Mouse (Mus musculus) bone marrow, adult 2 months (tissue): ENCODE results near the gene Fam53a.

ENCODE experiments used
- CTCF ChIP-seq: fragments of 200-500 bp; IDR thresholded peaks from 2 replicates; pipeline ENCODE4 v1.5.1; 2011; ENCODE audit warnings: low read length, control low read depth; ENCODE audit not compliant: control insufficient read depth, insufficient read depth
- POLR2A ChIP-seq: fragments of 200-500 bp; IDR thresholded peaks from 2 replicates; pipeline ENCODE4 v1.6.1; 2011; ENCODE audit warnings: low read depth, mild to moderate bottlenecking, control low read depth, low read length, borderline replicate concordance; ENCODE audit not compliant: control insufficient read depth

GRCm38 (mm10) chr5:33606631-33607030, 22.8 kb downstream of the Fam53a start:
- TF ChIP-seq CTCF, result no peak
- no peak for TF ChIP-seq POLR2A
